Mouse (Mus musculus): ENCODE results near the gene Hist1h1e.
A peak's percentile ranks its signal among the peaks of the same experiment; 100 is the strongest.
"Not testable (repeated sequence)": the region's sequence is repeated elsewhere in the genome, so short reads cannot be mapped to it uniquely, and the experiment has no call there.

Gene Hist1h1e

GRCm38 (mm10) chr13:23573034-23573897 lies 49.1 kb downstream of the Hist1h1e start:
- not testable (repeated sequence) for DNase-seq (ENCODE audit: low spot score)

GRCm38 (mm10) chr13:23572218-23573033 lies 49.9 kb downstream of the Hist1h1e start:
- no peak for DNase-seq (ENCODE audit: low spot score)

- DNase-seq (ENCODE audit: low spot score): peak; percentile 76
These were observed 50.7 kb downstream of the Hist1h1e start for GRCm38 (mm10) chr13:23571504-23572217.

GRCm38 (mm10) chr13:23571022-23571503 lies 51.3 kb downstream of the Hist1h1e start, which contains the start of the genes Hist1h2ae and Hist1h2bg:
Gene Hist1h2ae (minus strand): TSS chr13:23571220.
Gene Hist1h2bg (plus strand): TSS chr13:23571396.
- peak; percentile 97 for DNase-seq (ENCODE audit: low spot score)
